Mouse (Mus musculus) neural tube, embryonic 11.5 days (tissue): ENCODE measurements around the gene Kndc1. TPM values are rescaled to one million over a fixed set of nuclear protein-coding genes. Genes with fewer than 3 reads are reported as not detected.

Source experiments
- ATAC-seq: fragments of 200-750 bp; cut with Nextera tagmentation; 2 replicates; pipeline ENCODE4 v1.8.0; 2017; ENCODE audit warnings: moderate number of reproducible peaks, mild to moderate bottlenecking, moderate TSS enrichment, moderate library complexity; ENCODE audit not compliant: insufficient read depth, low FRiP score, low TSS enrichment
- DNase-seq: peaks from one replicate; pipeline ENCODE4 v3.0.0-alpha.2; 2015; ENCODE audit warnings: low spot score
- H3K27ac ChIP-seq: fragments of 300-500 bp; sonication (generic); 2 replicates; pipeline ENCODE4 v1.5.1; 2014; ENCODE audit warnings: low read depth, mild to moderate bottlenecking, low read length
- H3K27me3 ChIP-seq: fragments of 300-500 bp; sonication (generic); 2 replicates; pipeline ENCODE4 v1.6.1; 2014; ENCODE audit warnings: mild to moderate bottlenecking, low read length, mixed read lengths; ENCODE audit not compliant: control insufficient read depth, insufficient read depth
- H3K36me3 ChIP-seq: fragments of 300-500 bp; sonication (generic); 2 replicates; pipeline ENCODE4 v1.6.1; 2014; ENCODE audit warnings: mild to moderate bottlenecking, low read length, moderate library complexity, mixed read lengths; ENCODE audit not compliant: control insufficient read depth, insufficient read depth
- H3K4me1 ChIP-seq: fragments of 300-500 bp; sonication (generic); 2 replicates; pipeline ENCODE4 v1.6.1; 2014; ENCODE audit warnings: low read length, mixed read lengths; ENCODE audit not compliant: control insufficient read depth, insufficient read depth
- H3K4me2 ChIP-seq: fragments of 300-500 bp; sonication (generic); 2 replicates; pipeline ENCODE4 v1.6.1; 2014; ENCODE audit warnings: low read depth, mild to moderate bottlenecking, moderate library complexity
- H3K4me3 ChIP-seq: fragments of 300-500 bp; sonication (generic); 2 replicates; pipeline ENCODE4 v1.5.1; 2014; ENCODE audit warnings: low read depth, low read length
- H3K9ac ChIP-seq: fragments of 300-500 bp; sonication (generic); 2 replicates; pipeline ENCODE4 v1.6.1; 2014; ENCODE audit warnings: mild to moderate bottlenecking, low read length
- H3K9me3 ChIP-seq: fragments of 300-500 bp; sonication (generic); 2 replicates; pipeline ENCODE4 v1.6.1; 2016; ENCODE audit warnings: low read length; ENCODE audit not compliant: control insufficient read depth
- WGBS: fragments of 180-500 bp; shearing (Covaris S2); extraction: QIAGEN DNeasy Blood & Tissue Kit; methylation state at CpG from one replicate; pipeline ENCODE4 v1.1.7; 2014; 5-methylcytosine and 5-hydroxymethylcytosine counted together
- polyA plus RNA-seq: library from polyadenylated mRNA; unstranded; fragments of >200 nt; fragmentation: Nextera tagmentation; extraction: Ambion mirVana; gene quantifications from 2 replicates; pipeline ENCODE4 v1.2.1, GENCODE M21; 2014

The Kndc1 gene
- polyA plus RNA-seq, 1 experiment from 2014 or later, result 1.2 TPM

- H3K4me2 ChIP-seq, result no peak overlapping the region
- no peaks in the 10 kb centered on the region; the same call in 1 of the 2 replicates for H3K4me1 ChIP-seq
- no peak for DNase-seq
- H3K27ac ChIP-seq, result no peak overlapping the region
- no peak overlapping the region for H3K9ac ChIP-seq
- H3K9me3 ChIP-seq, result no peaks in the 10 kb centered on the region
- H3K4me3 ChIP-seq, result no peak overlapping the region
- no peaks in the 10 kb centered on the region for H3K36me3 ChIP-seq
- 90% methylated on average over 2 of the region's 2 CpGs for WGBS
- no peak for ATAC-seq
- H3K27me3 ChIP-seq, result peaks cover 23% of the 10 kb centered on the region
Observed at GRCm38 (mm10) chr7:139898606-139899005, 4.1 kb downstream of the Kndc1 start.

DNA sequence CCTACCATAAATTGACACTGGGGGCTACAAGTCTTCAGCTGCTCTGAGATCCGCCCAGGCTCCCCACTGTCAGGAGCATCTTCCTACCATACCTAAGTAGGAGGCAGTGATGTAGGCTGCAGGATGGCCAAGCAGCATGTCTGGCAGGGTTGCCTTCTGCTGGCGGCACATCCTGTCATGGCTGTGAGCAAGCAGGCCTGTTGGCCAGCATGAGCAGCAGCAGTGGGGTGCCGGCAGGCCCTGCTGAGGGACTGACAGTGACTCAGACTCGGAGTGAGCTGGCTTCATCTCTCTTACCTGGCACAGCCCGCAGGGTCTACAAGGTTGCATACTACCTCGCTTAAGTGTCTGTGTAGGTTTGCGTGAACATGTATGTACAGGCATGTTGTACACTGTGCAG, 5.0 kb downstream of the Kndc1 start:
- no peak for ATAC-seq
- H3K27me3 ChIP-seq, result peaks cover 14% of the 10 kb centered on the region

DNA sequence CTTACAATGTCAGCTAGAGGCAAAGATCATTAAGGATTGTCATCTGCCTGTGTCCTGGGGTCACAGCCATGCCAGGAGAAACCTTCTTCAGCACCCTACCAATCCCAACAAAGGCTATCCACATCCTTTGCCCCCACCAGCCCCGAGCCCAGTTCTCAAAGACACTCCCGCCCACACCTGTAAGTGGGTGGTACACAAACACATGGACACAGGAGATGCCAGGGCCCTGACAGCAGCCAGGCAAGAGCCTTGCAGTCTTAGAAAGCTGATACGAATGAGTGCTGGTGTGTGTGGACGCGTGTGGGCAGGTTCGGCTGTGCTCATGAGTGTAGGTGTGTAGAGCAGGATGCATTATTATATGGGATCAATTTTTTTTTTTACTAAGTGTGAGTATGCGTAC, 6.0 kb downstream of the Kndc1 start:
- Histone ChIP-seq H3K9ac (no peak overlapping the region), H3K36me3 (no peaks in the 10 kb centered on the region), H3K27ac (no peak overlapping the region), H3K4me2 (no peak overlapping the region), H3K4me3 (no peak overlapping the region), H3K27me3 (peaks cover 5% of the 10 kb centered on the region), H3K4me1 (peaks cover 7% of the 10 kb centered on the region; the same call in 1 of the 2 replicates), H3K9me3 (no peaks in the 10 kb centered on the region)
- no peak for DNase-seq
- ATAC-seq, result no peak
- WGBS, result 94% methylated on average over 7 of the region's 7 CpGs

More for the DNA sequence above, 5.0 kb downstream of the Kndc1 start:
- H3K4me2 ChIP-seq, result no peak overlapping the region
- H3K9me3 ChIP-seq, result no peaks in the 10 kb centered on the region
- WGBS, result 85% methylated on average over 7 of the region's 7 CpGs
- no peak for DNase-seq
- H3K27ac ChIP-seq, result no peak overlapping the region
- no peak overlapping the region for H3K4me3 ChIP-seq
- no peak overlapping the region for H3K9ac ChIP-seq
- no peaks in the 10 kb centered on the region for H3K36me3 ChIP-seq
- H3K4me1 ChIP-seq, result no peaks in the 10 kb centered on the region; the same call in 1 of the 2 replicates

GRCm38 (mm10) chr7:139900896-139901295, 6.4 kb downstream of the Kndc1 start:
- 91% methylated on average over 6 of the region's 6 CpGs for WGBS
- no peak for DNase-seq

DNA sequence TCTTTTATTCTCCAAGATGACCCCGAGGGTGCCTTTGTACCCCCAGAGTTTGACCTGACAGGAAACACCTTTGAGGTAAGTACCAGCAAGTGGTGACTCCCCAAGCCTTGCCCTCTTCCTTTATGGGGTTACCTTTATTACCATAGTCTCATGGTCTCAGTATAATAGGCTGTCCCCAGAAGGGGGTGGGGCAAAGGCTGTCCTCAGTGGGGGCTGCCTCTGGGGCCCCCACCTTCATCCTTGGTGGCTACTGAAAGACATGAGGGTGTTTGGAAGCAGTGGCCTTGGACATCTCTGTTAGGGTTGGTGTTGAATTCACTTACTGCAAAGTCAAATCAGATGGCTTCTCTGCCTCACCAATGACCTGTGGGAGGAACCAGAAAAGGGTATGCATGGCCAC, 7.5 kb downstream of the Kndc1 start:
- H3K4me1 ChIP-seq, result peaks cover 8% of the 10 kb centered on the region; the same call in 1 of the 2 replicates
- 29% methylated on average over 1 of the region's 1 CpGs for WGBS
- no peak overlapping the region for H3K27ac ChIP-seq
- H3K27me3 ChIP-seq, result no peaks in the 10 kb centered on the region
- no peak overlapping the region for H3K4me2 ChIP-seq
- no peaks in the 10 kb centered on the region for H3K9me3 ChIP-seq
- no peaks in the 10 kb centered on the region for H3K36me3 ChIP-seq
- DNase-seq (no peak), ATAC-seq (no peak)
- no peak overlapping the region for H3K9ac ChIP-seq
- no peak overlapping the region for H3K4me3 ChIP-seq

More at GRCm38 (mm10) chr7:139900896-139901295, 6.4 kb downstream of the Kndc1 start:
- no peak overlapping the region for H3K4me3 ChIP-seq
- H3K4me1 ChIP-seq, result peaks cover 8% of the 10 kb centered on the region; the same call in 1 of the 2 replicates
- no peaks in the 10 kb centered on the region for H3K9me3 ChIP-seq
- no peak overlapping the region for H3K9ac ChIP-seq
- H3K36me3 ChIP-seq, result no peaks in the 10 kb centered on the region
- peaks cover under 1% of the 10 kb centered on the region for H3K27me3 ChIP-seq
- no peak overlapping the region for H3K27ac ChIP-seq
- H3K4me2 ChIP-seq, result no peak overlapping the region
- no peak for ATAC-seq

DNA sequence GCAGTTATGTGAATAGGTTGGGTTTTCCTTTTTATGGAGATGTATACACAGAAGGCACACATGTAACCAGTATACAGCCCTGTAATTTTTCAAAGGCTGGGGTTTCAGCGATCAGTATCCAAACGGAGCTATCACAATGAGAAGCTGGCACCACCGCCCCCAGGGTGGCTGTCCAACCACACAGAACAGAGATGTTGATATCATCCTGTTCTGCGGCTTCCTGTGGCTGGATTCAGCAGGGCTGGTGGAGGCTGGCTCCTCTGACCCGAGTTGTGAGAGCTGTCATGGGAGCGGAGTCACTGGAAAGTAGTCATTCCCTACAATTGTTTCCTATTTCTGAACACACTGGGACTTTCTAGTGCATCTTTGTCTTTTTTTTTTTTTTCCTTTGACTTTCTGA, 10.8 kb downstream of the Kndc1 start:
- no peaks in the 10 kb centered on the region for H3K27me3 ChIP-seq
- H3K36me3 ChIP-seq, result no peaks in the 10 kb centered on the region
- peaks cover 8% of the 10 kb centered on the region; the same call in 1 of the 2 replicates for H3K4me1 ChIP-seq
- ATAC-seq (no peak), DNase-seq (no peak)
- no peak overlapping the region for H3K4me3 ChIP-seq
- no peak overlapping the region for H3K27ac ChIP-seq
- peak overlapping the region; percentile 23; the same call in 1 of the 2 replicates for H3K9ac ChIP-seq
- H3K9me3 ChIP-seq, result no peaks in the 10 kb centered on the region
- peak overlapping the region; percentile 26; the same call in 1 of the 2 replicates for H3K4me2 ChIP-seq
- 25% methylated on average over 6 of the region's 6 CpGs for WGBS

DNA sequence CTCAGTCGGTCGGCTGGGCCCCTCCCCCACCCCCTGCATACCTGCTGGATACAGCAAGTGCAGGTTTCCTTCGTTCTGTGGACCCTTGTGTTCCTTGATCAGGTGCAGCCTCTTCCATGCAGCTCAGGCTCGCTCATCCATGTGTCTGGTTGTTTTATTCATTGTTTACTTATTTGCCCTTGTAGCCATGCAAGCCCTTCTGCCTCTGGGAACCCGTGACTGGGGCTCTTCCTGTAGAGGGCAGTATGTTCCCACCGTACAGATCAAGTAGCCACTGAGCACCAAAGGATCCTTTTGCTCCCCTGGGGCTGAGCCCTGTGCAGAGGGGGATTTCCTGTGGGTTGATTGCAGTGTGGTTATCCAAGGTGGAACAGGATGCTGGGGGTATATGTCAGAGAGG, 11.2 kb downstream of the Kndc1 start:
- Histone ChIP-seq H3K9me3 (no peaks in the 10 kb centered on the region), H3K4me2 (peak overlapping the region; percentile 26; the same call in 1 of the 2 replicates), H3K4me3 (no peak overlapping the region), H3K9ac (no peak overlapping the region; the same call in 1 of the 2 replicates), H3K4me1 (peaks cover 8% of the 10 kb centered on the region; the same call in 1 of the 2 replicates), H3K27me3 (no peaks in the 10 kb centered on the region), H3K36me3 (no peaks in the 10 kb centered on the region), H3K27ac (no peak overlapping the region)
- DNase-seq (peak; percentile 77), ATAC-seq (peak; percentile 68)
- under 1% methylated on average over 6 of the region's 6 CpGs for WGBS

GRCm38 (mm10) chr7:139908176-139908575, 13.7 kb downstream of the Kndc1 start:
- Histone ChIP-seq H3K27me3 (peaks cover 3% of the 10 kb centered on the region; the same call in 1 of the 2 replicates), H3K36me3 (no peaks in the 10 kb centered on the region), H3K4me2 (no peak overlapping the region), H3K4me3 (no peak overlapping the region), H3K27ac (no peak overlapping the region), H3K4me1 (peaks cover 8% of the 10 kb centered on the region; the same call in 1 of the 2 replicates), H3K9me3 (no peaks in the 10 kb centered on the region), H3K9ac (no peak overlapping the region)
- DNase-seq, result no peak
- no peak for ATAC-seq
- 65% methylated on average over 5 of the region's 5 CpGs for WGBS

DNA sequence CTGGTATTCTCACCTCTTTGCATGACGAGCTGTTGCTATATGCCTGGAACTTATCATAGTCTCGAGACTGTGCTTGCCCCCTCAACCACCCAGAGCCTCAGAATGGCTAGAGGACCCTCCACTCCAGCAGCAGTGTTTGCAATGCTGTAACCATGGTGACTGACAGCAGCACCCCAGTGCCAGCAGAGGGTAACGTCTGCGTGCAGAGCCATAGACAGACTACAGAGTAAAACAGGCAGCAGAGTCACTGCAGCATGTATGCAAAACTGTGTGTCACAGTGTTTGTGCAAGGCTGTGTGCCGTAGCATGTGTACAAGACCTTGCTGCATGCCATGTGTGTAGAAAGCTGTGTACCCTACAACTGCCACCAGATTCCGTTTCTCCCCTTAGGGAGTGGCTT, 15.0 kb downstream of the Kndc1 start:
- DNase-seq (no peak), ATAC-seq (no peak)
- Histone ChIP-seq H3K36me3 (no peaks in the 10 kb centered on the region), H3K4me1 (peaks cover 8% of the 10 kb centered on the region; the same call in 1 of the 2 replicates), H3K27ac (no peak overlapping the region), H3K9ac (no peak overlapping the region), H3K4me2 (no peak overlapping the region), H3K9me3 (no peaks in the 10 kb centered on the region), H3K27me3 (peaks cover 11% of the 10 kb centered on the region), H3K4me3 (no peak overlapping the region)
- WGBS, result 60% methylated on average over 6 of the region's 6 CpGs
